Mouse (Mus musculus): ENCODE results near the gene Mthfsd. TPM values are rescaled to one million over a fixed set of nuclear protein-coding genes. Genes with fewer than 3 reads are reported as not detected.

Mthfsd gene
- polyA plus RNA-seq, 2 experiments from 2014 or later, result 19.7 to 36.8 TPM

GRCm38 (mm10) chr8:121071454-121071853, 36.7 kb downstream of the Mthfsd start:
- no peak for ATAC-seq

GRCm38 (mm10) chr8:121063649-121064048, 44.5 kb downstream of the Mthfsd start:
- ATAC-seq, result no peak

- no peak for ATAC-seq
Observed at GRCm38 (mm10) chr8:121062521-121062920, 45.7 kb downstream of the Mthfsd start.

- no peak for ATAC-seq
Observed at GRCm38 (mm10) chr8:121059098-121059497, 49.1 kb downstream of the Mthfsd start.

- no peak for ATAC-seq
Observed at GRCm38 (mm10) chr8:121058081-121058480, 50.1 kb downstream of the Mthfsd start.

GRCm38 (mm10) chr8:121047441-121047840, 60.8 kb downstream of the Mthfsd start:
- no peak for ATAC-seq

GRCm38 (mm10) chr8:121043719-121044440, 64.3 kb downstream of the Mthfsd start:
- no peak for ATAC-seq

Other genes starting within 250 kb of the Mthfsd start
- under 1 TPM in 1 of 2 experiments, not detected in 1; 0.22 TPM for gene Foxf1, start 24.0 kb downstream of the Mthfsd start, polyA plus RNA-seq (2017; shearing (Covaris generic))
- not detected for gene Foxc2, start 7.8 kb upstream of the Mthfsd start, polyA plus RNA-seq (2017; shearing (Covaris generic))
- gene Foxl1, start 19.5 kb upstream of the Mthfsd start, polyA plus RNA-seq (2017; shearing (Covaris generic)), result not detected